Mouse (Mus musculus) kidney, adult 11 months (tissue): ENCODE measurements around the gene Myrip.
"Not testable (repeated sequence)": the region's sequence is repeated elsewhere in the genome, so short reads cannot be mapped to it uniquely, and the experiment has no call there.

Experiments used
- DNase-seq: peaks from one replicate; pipeline ENCODE4 v3.0.0; 2022

Gene Myrip

DNA sequence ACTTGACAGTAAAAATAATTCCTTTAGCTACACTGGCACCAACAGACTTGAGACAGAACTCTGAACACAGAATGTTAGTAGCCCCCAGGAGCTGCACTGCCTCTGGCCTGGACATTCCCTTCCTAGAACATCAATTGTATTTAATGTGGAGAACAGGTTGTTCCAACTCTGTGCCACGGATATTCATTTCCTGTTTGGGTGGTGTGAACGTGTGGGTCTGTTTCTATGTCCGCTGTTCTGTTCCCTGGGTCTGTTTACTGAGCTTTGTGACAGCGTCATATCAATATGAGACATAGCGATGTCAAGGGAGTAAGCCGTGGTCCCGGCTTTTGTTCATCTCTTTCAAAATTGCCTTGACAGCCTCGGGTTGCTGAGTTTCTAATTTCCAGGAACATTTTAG is 97.0 kb downstream of the Myrip start:
- no peak for DNase-seq

DNA sequence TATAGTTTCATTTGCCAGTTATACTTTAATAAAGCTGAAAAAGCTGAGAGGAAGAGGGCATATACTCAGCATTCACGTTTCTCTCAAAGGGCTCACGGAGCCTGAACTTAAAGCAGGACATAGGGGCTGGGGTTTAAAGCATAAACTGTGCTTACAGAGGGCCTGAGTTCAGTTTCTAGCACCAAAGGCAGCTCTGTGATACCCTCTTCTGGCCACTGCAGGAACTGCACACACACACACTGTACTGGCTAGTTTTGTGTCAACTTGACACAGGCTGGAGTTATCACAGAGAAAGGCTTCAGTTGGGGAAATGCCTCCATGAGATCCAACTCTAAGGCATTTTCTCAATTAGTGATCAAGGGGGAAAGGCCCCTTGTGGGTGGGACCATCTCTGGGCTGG is 98.2 kb downstream of the Myrip start:
- not testable (repeated sequence) for DNase-seq

DNA sequence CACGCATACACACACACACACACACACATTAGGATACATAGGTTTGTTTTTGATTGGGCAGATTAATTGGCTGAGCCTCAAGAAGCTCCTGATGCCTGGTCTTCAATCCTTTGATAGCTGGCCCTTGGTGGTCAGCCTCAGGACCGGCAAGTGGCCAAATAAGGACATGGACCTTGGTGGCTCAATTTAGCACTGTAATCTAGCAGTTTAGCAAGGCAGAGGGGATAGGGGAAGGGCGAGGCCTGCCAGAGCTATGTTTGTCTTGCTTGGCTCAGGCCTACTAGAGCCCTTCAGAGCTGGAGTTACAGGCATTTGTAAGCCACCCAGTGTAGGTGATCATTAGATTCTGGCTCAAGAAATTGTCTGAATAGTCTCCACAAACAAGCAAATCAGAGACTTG is 101.1 kb downstream of the Myrip start:
- no peak for DNase-seq

DNA sequence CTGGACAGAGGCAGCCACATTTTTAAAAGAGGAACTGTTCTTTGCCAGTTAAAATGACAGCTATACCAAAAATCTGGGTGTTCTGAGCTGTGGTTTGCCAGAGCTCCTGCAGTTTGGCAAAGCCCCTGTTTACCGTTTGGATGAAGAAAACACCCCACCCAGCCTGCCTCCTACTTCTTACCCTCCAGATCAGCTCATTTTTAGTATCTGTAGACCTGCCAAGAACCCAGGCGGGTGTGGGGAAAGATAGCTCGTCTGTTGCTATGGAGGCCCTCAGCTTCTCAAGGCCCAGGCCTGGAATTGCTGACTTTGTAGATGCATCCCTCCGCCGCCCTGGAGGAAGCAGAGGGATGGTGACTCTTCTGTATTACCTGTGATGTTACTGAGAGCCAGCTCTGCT is 102.3 kb downstream of the Myrip start:
- no peak for DNase-seq

DNA sequence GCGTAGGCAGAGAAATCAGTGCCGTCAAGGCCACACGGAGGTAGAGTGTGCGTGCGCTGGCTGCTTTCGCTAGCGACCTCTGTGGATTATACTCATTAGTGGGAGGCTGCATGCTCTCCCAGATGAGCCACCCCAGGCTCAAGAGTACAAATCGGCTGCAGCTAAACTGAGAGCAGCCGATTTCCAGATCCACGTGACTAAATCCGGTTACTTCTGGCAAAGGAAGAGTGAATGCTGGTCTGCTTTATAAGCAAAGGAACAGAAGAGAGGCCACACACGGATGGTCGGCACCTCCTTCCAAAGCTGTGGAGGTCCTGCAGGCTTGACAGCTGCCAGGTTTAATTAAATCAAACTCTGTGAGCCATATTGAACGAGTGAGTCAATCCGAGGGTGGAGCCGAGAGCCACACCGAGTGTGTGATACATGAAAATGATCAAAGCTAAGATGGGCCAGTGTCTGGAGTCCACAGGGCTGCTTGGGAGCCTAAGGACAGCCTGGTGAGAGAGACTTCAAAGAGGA is 108.4 kb downstream of the Myrip start:
- no peak for DNase-seq

DNA sequence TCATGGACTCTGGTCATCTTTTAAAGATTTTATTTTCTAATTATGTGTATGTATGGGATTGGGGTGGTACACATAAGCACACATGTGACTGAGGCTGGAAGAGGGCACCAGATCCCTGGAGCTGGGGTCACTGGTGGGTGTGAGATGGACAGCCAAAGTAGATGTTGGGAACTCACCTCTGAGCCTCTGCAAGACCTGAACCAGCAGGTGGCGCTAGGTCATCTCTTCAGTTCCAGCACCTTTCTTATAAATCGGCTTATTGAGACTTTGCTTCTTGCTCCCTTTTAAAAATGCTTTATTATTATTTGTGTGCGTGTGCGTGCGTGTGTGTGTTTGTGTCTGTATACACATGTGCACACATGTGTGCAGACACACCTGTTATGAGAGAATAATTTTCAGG is 109.1 kb downstream of the Myrip start:
- peak; percentile 20 for DNase-seq

DNA sequence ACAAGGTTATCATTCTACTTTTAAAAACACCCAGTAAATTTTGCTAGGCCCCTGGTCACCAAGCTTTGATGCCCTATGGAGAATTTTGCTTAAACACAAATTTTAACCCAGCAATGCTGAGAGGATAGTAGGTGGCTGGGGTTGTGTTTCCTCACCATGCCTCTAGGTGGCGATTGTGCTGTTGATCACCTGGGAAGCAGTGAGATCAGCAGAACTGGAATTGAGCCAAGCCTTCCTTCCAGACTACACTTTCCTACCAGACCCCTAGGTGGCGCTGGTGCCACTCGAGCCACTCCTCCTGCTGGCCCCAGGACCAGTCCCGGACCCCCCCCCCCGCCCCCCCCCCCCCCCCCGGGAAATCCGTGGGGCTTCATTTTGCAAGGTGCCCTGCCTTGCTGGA is 114.2 kb downstream of the Myrip start:
- peak; percentile 78 for DNase-seq

DNA sequence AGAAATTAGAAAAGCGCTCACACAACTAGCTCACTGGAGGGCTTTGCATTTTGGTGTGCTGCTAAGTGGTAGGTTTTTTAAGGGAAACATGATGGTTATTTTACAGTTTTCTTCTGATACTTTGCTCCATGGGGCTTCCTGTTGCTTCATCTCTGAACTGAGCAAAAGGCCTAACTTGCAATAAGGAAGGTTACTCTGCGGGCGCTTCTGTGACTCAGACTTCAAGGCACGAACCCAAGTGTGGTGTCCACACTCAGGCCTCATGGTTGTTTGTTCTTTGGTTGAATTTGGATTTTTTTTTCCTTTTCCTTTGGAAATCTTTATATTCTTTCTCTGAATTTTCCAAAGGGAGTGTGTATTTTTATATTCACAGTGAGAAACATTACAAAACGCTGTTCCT is 114.8 kb downstream of the Myrip start:
- DNase-seq = no peak

DNA sequence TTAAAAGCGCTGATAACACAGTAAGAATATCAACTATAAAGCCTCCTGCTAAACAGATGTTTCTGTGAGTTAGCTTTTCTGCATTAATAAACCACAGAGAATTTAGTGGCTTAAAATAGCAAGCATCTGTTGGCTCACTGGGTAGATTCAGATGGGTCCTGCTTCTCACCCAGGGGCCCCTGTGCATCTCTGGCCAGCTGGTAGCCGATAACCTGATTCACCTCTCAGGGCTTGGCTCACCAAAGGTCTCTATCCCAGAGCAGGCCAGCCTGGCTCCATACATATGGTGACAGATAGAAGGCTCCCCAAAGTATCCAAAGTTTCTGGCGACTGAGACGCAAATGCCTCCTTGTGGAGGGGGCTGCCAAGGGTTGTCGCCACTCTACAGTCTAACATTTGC is 115.4 kb downstream of the Myrip start:
- no peak for DNase-seq

DNA sequence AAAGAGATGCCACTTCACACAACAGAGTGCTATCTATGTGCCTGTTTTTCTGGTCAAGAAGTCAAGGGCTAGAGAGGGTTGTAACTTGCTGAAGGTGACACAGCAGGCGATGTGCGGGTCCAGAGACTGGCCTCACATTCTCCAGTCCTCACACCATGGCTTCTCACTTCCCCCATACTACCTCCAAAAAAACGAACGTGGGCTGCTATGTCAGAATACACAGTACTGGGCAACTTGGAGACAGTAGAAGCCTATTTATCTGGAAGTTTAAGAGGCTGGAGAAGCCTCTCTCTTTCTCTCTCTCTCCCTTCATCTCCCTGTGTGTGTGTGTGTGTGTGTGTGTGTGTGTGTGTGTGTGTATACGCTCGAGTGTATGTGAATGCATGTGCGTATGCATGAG is 117.3 kb downstream of the Myrip start:
- no peak for DNase-seq

DNA sequence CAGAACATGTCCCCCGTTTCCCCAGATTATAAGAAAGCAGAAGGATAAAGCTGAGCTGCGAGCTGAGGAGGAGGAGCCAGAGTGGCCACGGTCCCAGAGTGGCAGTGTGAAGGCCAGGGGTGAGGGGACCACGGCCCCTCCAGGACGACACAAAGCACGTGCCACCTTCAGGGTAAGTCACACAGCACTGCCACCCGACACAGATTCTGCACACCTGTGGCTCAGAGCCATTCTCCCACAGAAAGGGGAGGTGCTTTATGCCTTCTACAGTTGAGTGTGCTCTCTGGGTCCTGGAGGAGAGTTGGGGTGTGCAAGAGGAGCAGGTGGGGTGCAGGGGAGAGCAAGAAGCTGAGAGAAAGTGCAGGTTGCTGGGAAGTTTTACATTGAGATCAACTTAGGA is 123.3 kb downstream of the Myrip start:
- DNase-seq = no peak

DNA sequence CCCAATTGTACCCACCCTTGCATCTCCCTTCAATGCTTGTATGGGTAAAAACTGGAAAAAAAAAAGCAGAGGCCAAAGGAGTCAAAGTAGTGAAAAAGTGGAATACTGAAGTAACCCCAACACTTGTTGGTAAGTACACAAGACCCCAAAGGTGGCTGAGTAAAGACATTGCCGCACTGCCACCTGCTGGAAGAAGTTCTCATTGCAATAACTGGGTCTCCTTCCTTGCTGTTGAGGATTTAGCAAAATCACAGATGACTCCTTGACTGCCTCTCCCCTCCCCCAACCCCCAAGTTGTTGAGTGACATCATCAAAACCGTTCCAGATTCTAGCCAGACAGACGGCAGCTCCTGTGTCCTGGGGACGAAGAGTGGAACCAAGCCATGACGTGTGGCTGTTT is 124.5 kb downstream of the Myrip start:
- DNase-seq = no peak

DNA sequence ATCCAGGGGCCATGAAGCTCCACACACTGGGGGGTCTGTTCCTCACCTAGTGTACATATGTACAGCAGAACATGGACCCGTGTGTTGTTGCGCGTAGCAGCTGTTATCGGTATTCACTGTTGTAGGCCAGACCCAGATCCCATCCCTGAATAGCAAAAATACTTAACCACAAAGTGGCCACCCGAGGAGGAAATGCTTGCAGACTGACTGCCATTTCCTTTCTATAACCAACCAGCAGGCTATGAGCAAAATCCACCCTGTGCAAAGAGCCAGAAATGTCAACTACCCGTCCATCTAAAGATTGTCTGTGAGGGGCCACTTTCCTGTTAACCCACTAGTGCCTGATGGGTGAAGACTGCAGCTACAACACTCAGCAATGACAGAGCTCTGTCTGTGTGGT is 126.9 kb downstream of the Myrip start:
- DNase-seq = no peak

DNA sequence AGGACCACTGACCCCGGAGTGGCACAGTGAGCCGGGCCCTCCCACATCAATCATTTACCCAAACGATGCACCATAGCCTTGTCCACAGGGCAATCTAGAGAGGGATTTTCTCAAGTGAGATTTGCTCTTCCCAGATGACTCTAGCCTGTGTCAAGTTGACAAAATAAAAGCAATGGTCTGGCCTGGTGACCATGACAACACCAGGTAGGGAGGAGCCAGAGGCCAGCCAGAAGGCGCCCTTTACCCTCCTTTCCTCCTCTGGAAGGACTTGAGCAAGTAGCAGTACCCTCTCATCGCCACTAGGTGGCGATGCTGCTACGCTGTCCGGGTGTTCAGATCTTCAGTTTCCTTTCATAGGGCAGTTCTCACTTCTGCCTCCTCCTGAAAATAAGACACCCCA is 132.4 kb downstream of the Myrip start:
- DNase-seq = peak; percentile 60

DNA sequence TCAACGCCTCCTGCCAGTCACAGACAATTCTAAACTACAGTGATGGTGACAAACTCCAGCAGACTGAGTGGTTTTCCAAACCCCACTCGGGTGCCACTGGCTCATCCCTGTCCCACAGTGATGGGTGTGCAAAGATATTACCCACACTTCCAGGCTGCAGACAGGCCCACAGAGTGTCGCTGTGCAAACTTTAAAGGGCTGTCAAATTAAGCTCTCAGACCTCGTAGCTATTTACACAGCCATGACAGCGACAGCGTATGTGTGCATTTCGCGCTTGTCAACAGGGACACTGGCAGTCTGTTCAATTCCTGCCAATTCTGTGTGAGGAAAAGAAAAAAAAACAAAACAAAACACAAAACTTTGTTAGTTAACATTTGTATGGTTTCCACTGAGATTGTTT is 134.5 kb downstream of the Myrip start:
- no peak for DNase-seq

DNA sequence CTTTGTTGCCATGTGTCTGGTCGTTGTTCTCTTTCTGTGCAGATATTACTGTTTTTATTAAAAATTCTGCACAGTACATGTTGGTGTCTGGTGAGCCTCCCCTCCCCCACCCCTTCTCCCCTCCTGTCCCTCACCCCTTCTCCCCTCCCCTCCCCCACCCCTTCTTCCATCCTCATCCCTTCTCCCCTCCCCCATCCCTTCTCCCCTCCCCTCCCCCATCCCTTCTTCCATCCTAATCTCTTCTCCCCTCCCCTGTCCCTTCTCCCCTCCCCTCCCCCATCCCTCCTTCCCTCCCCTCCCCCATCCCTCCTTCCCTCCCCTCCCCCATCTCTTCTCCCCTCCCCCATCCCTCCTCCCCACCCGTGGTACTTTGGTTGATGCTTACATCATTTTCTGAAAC is 135.5 kb downstream of the Myrip start:
- DNase-seq = no peak

DNA sequence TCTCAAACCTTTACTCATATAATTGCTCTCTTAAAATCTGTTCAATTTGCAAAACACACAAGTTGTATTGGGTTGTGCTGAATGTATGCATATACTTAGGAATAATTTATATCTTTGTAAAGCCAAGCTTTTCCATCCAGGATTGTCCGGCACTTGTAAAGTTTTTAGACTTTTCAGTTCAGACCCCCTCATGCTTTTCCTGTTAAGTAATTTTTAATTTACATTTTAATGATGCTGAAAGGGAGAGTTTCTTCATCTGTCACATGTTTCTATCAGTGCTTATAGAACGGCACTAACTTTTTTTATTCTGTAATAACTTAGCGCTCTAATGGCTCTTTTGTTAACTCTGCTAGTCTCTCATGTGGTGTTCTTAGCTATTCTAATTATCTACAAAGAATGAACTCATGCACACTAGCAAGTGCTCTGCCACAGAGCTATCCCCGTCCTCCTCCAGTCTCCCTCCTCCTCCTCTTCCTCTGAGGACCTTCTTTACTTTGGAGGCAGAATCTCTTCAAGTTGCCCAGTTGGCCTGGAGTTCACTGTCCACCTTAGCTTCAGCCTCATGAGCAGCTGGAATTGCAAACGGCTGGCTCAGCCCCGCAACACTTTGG is 136.1 kb downstream of the Myrip start:
- no peak for DNase-seq

DNA sequence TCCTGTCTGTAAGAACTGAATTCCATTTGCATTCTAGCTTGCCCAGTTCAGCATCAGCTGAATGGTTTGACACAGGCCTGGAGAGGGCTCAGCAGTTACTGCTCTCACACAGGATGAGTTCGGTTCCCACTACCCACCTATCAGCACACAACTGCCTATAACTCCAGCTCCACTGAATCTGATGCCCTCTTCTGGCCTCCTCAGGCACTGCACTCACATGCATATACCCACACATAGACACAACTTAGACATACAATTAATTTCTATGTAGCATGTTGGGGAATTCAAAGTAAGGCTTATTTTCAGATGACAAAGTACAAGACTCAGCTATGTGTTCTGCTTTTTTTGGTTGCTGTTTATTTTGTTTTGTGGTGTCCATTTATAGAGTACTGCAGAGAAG is 137.0 kb downstream of the Myrip start:
- no peak for DNase-seq

DNA sequence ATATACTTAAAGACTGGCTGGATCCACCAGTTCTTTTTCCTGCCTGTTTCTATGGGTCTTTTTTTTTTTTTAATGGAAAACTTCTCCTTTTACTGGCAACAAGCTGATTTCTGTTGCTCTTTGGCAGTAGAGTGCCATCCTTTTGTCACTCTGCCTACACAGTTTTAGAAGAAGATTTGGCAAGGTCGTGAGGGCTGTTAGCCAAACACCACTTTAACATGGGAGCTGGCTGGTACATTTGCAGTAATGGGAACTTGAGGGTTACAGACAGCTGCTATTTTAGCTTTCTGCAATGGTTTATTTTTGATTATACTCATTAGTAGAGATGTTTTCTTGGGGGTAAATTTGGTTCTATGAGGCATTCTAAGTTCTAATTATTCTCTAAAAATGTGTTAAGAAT is 137.5 kb downstream of the Myrip start:
- DNase-seq = no peak

DNA sequence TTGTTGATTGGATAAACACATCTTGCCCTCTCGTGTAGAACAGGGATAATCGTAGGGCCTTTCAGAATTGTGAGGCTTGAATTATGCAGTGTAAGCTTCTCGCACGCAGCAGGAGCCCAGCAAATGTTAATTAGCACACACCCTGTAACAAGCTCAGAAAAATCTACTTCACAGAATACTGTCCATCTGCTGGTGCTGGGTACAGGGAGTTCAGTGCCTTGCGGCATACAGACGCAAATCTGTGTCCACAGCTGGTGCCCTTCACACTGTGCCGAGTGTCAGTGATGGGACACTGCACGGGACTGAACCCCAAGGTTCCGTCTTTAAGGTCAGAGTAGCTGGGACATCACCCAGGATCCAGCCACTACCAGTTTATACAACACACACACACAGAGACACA is 143.3 kb downstream of the Myrip start:
- DNase-seq = no peak

DNA sequence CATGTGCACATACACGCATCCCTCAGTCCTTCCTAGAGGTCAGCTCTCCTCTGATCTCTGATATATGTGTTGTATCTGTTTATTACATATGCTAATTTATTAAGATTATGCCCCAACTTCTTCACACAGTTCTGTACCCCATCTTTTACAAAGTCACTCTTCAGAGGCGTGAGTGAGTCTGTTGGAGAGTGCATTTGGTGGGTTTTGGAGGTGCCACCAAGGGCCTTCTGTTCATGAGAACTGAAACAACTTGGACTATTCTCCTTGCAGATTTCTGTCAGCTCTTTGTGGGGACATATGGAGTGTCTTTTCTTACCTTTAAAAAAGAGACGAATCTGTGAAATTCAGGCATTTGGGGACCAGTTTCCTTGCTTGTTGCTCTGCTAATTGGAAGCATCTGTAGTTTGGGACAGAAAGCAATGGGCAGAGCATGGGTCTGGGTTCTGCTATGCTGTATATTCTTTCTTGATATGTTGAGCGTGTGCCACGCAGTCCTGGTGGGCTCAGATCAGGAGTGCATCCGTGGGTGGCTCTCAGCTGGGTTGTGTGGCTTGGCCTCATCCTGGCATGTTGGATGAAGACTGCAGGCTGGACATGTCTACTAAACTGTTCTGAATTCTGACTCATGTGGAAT is 148.5 kb downstream of the Myrip start:
- no peak for DNase-seq

DNA sequence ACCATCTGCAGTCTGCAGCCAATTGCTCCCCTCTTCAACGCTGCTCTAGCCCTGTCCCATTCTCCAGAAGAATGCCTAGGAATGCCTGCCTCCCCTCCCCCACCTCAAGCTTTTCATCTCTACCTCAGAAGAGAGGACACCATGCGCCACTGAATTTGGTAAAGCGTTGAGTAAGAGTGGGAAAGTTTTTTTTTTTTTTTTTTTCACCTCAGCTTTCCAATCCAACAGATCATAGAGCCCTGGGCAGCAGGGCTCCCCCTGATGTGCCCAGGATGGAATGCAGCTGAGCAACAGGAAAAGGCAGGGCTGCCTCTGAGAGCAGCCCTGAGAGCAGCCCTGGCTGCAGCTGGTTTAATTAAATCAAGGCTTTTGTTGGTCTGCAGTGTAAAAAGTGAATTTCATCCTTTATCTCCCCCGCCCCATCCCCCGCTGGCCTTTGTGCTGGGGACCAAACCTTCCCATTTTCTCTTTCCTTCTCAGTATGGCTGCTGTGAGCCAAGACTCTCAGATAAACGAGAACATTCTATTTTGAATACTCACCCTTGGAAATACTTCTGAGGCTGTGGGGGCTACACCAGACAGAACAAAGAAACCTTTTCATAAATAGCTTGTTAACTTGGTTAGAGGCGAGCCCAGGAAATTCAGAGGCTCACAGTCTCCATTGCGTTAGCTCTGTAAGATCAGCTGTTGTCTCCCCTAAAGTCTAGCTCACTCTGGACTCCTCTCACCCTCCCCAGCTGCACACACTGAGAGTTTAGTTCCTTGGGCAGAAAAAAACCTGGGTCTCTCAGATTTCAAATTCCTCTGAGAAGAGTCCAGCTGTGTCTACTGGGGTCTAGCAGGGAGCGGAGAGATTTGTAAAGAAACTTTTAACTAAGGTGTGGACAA is 154.7 kb downstream of the Myrip start:
- no peak for DNase-seq

DNA sequence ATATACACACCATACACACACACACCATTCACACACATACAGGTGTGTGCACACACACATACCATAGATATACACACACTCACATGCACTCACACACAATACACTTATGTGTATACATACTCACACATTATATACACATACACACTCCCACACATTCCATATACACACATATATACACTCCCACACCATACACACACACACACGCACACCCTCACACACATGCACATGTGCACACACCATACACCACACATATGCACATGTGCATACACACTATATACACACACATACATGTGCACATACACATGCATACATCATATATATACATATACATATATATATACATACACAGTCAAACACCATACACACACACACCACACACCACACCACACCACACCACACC is 169.1 kb downstream of the Myrip start:
- DNase-seq = no peak

DNA sequence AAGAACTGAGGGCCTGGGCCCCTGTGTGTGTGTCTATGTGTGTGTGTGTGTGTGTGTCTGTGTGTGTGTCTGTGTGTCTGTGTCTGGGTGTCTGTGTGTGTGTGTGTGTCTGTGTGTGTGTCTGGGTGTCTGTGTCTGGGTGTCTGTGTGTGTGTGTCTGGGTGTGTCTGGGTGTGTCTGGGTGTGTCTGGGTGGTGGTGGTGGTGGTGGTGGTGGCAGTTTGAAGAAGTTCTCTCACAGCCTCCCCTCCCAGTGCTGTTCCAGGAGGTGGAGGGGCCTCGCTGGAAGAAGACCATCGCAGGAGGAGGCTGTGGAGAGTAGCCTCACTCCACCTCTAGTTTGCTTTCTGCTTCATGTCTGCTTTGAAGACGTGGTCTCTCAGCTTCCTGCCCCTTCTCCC is 180.3 kb downstream of the Myrip start:
- no peak for DNase-seq
